Mouse (Mus musculus): ENCODE data around the gene Lipi.

The Lipi gene

GRCm38 (mm10) chr16:75585961-75586360, at the start of gene Lipi:
Gene Lipi, minus strand, starts transcription at chr16:75586061.
- CTCF ChIA-PET = interaction anchor here in 1 of 4 experiments (0.5 kb wide), 1 partner anchor 1006 kb away, joined by 7 read pairs; no protein-coding TSS in a partner anchor
- POLR2A ChIA-PET = no interaction called here

DNA sequence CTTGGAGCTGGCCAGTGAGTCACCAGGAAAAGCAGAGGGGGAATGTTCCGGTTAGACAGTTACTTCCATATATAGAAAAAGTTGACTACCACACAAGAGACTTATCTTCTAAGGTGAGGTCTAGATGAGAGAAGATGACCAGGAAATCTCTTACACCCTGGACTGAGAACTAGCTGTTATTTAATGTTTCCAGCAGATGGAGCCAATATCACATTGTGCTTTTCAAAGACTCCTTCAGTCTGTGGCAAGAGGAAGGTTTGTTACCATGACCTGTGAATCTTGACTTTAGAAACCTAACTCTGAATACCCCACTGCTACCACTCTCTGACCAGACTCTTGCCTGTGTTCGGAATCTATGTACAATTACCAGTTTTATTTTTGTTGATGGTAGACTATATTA, 42.0 kb upstream of the Lipi start:
- ChIA-PET POLR2A (no interaction called here), CTCF (interaction anchor here in 3 of 4 experiments (0.5 to 1.6 kb wide), 3 partner anchors 10 to 574 kb away, joined by 3 to 7 read pairs (median 3); no protein-coding TSS in a partner anchor)

GRCm38 (mm10) chr16:75617651-75618349, 31.9 kb upstream of the Lipi start:
- POLR2A ChIA-PET = interaction anchor here in 1 of 4 experiments (0.5 to 0.6 kb wide), 2 partner anchors 28 to 827 kb away, joined by 4 to 7 read pairs; no protein-coding TSS in a partner anchor

GRCm38 (mm10) chr16:75612561-75612960, 26.7 kb upstream of the Lipi start:
- POLR2A ChIA-PET = no interaction called here
- CTCF ChIA-PET = interaction anchor here in 1 of 4 experiments (0.6 kb wide), 1 partner anchor 137 kb away, joined by 3 read pairs; no protein-coding TSS in a partner anchor

More at GRCm38 (mm10) chr16:75617651-75618349, 31.9 kb upstream of the Lipi start:
- CTCF ChIA-PET = interaction anchor here in 3 of 4 experiments (0.6 to 1.3 kb wide), 6 partner anchors 10 to 183 kb away, joined by 3 to 5 read pairs (median 3); no protein-coding TSS in a partner anchor

GRCm38 (mm10) chr16:75606415-75606814, 20.6 kb upstream of the Lipi start:
- CTCF ChIA-PET = interaction anchor here in 2 of 4 experiments (0.5 to 0.6 kb wide), 2 partner anchors 12 to 595 kb away, joined by 3 to 5 read pairs; no protein-coding TSS in a partner anchor
- POLR2A ChIA-PET = interaction anchor here in 1 of 4 experiments (0.6 kb wide), 1 partner anchor 272 kb away, joined by 7 read pairs; no protein-coding TSS in a partner anchor

DNA sequence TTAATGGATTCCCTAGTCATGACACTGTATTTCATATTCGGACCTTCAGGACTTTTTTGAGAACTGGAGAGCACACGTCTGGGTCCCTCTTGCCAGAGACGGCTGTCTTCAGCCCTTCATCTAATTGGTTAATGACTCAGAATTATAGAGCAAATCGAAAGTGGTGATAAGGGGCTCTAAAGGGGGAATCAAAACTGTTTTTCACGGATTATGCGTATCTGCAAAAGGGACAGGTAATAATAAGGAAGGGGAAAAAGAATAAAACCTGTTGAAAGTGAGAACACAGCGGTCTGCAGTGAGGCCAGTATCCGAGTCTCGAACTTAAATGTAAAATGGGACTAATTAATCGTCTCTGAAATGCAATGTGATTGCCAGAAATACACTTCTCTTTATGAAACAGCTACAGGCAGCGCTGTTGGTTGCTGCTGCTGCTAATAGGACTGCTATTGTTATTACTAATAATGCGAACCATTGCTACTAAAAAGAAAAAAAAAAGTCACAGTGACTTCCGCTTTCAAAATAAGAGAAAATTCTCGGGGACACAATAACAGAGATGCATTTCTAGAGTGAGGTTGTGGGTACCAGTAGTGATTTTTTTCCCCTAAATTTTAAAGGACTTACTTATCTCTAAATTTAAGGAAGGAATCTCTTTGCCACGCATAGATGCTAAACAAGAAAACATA, 7.8 kb upstream of the Lipi start:
- ChIA-PET POLR2A (no interaction called here), CTCF (no interaction called here)

DNA sequence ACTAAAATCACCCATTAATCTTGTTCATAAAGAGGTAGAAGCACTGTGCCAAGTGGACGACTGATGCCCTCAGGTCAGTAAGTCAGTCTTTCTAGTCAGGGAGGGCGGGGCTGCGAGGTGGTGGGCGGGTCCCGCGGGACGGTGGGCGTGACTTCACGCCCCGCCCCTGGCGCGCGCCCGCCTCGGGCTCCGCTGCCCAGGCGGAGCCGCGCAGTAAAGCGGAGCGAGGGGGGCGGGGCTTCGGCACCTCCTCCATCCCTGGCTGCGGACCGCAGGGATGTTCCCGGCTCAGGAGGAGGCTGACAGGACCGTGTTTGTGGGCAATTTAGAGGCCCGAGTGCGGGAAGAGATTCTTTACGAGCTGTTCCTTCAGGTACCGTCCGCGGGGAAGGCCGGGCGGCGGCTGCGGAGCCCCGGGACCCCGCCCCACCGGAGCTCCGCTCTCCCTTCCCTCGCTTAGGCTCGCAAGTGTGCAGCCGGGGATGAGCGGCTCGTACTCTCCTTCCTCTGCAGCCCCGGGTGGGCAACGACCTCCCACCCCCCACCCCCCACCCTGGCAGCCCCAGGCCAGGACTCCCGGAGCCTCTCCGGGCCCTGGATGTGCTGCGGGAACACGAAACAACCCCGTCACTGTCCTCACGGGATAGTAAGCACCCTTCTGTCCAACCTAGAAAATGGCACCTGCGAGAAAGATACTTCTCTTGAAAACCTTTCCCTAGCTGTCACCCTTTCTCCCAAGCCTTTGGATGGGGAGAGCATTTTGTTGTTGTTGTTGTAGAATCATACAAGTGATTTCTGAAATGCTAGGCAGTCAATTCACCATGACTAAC, 7.0 kb upstream of the Lipi start, which contains the start of gene Rbm11:
Rbm11 (plus strand) TSS at position 174 of the 830 bp plus-strand sequence.
- POLR2A ChIA-PET = no interaction called here

GRCm38 (mm10) chr16:75586466-75586865, 605 bp upstream of the Lipi start:
- ChIA-PET CTCF (no interaction called here), POLR2A (no interaction called here)

More for the DNA sequence above, 7.0 kb upstream of the Lipi start, which contains the start of gene Rbm11:
- CTCF ChIA-PET = no interaction called here

- ChIA-PET POLR2A (interaction anchor here in 1 of 4 experiments (1.0 kb wide), 1 partner anchor 8 kb away, joined by 3 read pairs; no protein-coding TSS in a partner anchor), CTCF (no interaction called here)
Observed at GRCm38 (mm10) chr16:75582279-75582678, 3.6 kb downstream of the Lipi start.

DNA sequence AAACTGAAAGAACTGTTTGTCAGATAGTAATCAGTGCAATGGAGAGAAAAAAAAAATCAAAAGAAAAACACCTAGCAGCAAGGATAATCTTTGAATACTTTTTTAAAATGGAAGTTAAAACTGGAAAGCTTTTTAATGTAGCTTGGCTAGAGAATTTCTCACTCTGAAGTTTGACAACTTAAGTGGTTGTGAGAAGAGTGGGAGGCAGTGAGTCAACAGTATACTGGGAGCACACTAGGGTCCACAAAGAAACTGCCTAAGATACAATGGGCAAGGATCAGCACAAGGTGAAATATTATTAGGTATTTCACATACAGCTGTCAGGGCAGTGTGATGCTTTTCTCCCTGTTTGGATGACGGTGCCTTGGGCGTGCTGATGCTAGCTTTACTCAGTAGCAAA, 23.0 kb downstream of the Lipi start:
- POLR2A ChIA-PET = no interaction called here

DNA sequence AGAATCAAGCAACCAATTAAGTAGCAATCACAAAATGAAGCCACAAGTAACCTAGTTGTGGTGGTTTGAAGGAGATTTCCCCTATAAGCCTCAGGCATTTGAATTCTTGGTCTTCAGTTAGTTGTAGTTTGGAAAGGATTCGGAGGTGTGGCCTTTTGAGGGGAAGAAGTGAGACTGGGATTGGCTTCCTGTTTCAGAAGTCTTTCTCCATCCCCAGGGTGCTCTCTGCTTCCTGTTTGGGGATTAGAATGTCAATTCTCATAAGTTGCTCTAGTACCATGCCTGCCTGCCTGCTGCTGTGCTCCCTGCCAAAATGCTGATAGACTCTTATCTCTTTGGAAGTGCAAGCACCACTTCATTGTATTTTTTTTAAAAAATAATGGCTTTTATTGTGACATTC, 40.6 kb downstream of the Lipi start:
- CTCF ChIA-PET = no interaction called here
- POLR2A ChIA-PET = interaction anchor here in 1 of 4 experiments (0.7 kb wide), 1 partner anchor 1296 kb away, joined by 3 read pairs; no protein-coding TSS in a partner anchor

More for the DNA sequence above, 23.0 kb downstream of the Lipi start:
- CTCF ChIA-PET = no interaction called here

DNA sequence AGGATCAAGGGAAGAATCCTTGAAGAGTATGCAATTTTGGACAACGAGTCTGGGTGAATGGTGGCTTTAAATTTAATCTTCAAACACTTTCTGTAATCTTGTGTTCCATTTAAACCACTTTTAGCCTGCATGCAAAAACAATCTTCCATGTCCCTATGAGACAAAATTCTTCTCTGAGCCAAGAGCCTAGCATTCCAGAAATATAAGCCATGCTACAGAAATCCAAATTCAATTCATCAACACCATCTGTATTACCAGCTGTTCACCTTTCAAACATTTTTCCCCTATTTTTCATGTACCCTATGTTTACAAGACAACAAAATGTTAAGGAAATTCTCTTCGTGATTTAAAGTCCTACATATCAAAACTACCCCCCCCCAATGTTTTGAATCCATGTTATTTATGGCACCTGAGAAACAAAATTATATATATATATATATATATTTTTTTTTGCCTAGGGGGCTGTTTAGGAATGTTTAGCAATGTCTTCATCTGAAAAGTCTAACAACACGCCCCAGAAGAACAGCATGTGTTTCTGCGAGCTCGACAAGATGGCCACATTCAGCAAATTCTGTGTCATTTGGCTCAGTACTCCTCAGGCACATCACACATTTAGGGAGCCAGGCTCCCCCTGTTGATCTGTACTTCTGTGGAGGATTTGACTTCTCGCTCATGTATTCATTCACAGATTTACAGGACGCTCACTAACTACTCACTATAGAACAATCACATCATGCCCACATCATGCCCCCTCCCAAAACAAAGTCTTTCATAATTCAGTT, 47.9 kb downstream of the Lipi start:
- ChIA-PET POLR2A (no interaction called here), CTCF (no interaction called here)

GRCm38 (mm10) chr16:75531705-75532104, 54.2 kb downstream of the Lipi start:
- ChIA-PET CTCF (no interaction called here), POLR2A (no interaction called here)

DNA sequence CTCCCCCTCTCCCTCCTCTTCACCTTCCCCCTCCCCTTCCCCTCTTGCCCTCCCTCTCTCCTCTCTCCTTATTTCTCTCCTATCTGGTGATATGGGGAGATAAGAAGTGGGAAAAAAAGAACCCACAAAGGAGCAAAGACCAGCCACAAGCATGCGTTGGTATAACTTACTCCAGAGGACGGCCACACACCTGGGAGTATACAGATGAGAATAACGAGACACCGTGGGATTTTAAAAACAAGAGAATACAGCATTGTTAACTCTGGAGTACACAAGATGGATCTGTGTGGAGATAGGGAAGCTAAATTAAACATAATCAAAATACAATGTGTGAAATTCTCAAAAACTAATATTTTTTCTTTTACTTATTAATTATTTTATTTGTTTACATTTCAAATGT, 89.3 kb downstream of the Lipi start:
- CTCF ChIA-PET = no interaction called here
- POLR2A ChIA-PET = no interaction called here

Data from embryonic stem cell, embryonic (primary cell).